Mouse (Mus musculus): ENCODE data around the gene Ddx20.
A peak's percentile ranks its signal among the peaks of the same experiment; 100 is the strongest.
"Not testable (repeated sequence)": the region's sequence is repeated elsewhere in the genome, so short reads cannot be mapped to it uniquely, and the experiment has no call there.

The Ddx20 gene

GRCm38 (mm10) chr3:105705061-105705549, 17.7 kb upstream of the Ddx20 start:
- peak; percentile 46 for DNase-seq (ENCODE audit: low spot score)

DNA sequence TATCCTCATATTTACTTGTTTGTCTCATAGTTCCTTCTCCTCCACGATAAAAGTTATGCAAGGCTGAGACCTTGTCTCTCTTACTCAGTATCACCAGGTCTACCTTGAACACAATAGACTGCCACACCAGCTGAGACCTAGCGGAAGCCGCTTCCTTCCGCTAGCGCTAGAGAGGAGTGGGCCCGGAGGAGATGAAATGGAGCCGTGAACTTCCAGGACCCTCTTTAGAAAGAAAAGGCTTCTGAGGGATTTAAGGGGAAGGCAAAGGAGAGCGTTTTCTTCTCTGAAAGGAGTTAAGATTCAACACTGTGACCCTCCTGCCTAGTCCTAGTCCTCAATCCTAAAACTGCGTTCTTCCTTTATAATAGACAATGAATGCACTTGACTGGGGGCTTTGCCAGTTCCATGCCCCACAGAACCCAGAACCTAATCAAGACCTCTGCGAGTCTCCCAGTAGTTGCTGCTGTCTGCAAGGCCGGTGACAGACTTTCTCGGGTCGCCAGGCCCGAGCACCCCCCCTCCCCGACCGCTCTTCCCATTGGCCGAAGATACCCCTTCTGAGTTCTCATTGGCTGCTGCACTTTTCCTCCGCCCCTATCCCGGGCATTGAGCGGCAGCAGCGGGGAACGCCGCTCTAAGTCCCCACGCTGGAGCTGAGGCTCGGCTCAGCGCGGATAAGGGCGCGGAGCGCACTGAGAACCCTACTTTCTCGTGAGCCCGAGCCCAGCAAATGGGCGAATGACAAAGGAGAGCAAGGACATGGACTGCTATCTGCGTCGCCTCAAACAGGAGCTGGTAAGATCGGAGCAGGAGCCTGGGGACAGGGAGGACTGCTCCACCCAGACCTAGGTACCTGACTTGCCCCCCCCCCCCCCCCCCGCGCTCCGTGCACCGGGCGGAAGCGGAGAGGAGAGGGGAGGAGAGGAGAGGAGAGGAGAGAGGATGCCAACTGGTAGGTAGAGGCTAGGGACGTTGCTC, 16.9 kb upstream of the Ddx20 start, which contains the start of gene Inka2:
Inka2 (plus strand) TSS at position 569 of the 978 bp plus-strand sequence.
- peak; percentile 89 for DNase-seq (ENCODE audit: low spot score)

GRCm38 (mm10) chr3:105703571-105703970, 16.2 kb upstream of the Ddx20 start:
- no peak for DNase-seq (ENCODE audit: low spot score)

DNA sequence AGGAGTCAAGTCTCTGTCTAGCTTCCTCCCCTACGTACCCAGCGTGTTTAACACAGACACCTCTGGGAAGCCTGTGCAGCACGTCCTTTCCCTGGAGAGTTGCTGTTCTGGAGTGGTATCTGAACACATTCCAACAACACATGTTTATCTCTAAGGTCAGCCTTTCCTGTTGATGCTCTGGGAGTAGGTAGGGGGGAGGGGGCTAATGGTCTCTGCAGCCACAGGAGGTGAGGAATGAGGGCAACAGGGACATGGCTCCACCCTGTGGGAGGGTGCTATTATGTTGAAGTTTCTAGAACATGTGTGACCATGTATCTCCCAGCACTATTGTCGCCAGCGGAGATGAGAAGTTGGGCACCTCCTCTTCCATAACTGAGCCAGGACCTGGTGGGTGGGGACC, 14.0 kb upstream of the Ddx20 start:
- DNase-seq (ENCODE audit: low spot score): no peak

- not testable (repeated sequence) for DNase-seq (ENCODE audit: low spot score)
Observed at GRCm38 (mm10) chr3:105700786-105701185, 13.4 kb upstream of the Ddx20 start.

- peak; percentile 34 for DNase-seq (ENCODE audit: low spot score)
Observed at GRCm38 (mm10) chr3:105699241-105699933, 12.0 kb upstream of the Ddx20 start.

- DNase-seq (ENCODE audit: low spot score): no peak
Observed at GRCm38 (mm10) chr3:105698311-105698710, 10.9 kb upstream of the Ddx20 start.

DNA sequence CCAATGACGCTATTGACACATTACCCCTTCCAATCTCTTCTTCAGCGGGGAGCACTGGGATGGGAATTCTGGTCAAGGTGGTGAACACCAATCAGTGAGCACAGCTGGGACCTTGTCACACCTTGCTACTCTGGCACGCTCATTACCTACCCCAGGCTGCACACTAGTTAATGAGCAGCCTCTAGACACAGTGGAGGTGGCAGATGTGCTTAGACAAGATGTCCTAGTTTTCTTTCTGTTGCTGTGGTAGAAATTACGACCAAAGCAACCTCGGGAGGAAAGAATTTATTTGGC, 9.7 kb upstream of the Ddx20 start:
- DNase-seq (ENCODE audit: low spot score): no peak

DNA sequence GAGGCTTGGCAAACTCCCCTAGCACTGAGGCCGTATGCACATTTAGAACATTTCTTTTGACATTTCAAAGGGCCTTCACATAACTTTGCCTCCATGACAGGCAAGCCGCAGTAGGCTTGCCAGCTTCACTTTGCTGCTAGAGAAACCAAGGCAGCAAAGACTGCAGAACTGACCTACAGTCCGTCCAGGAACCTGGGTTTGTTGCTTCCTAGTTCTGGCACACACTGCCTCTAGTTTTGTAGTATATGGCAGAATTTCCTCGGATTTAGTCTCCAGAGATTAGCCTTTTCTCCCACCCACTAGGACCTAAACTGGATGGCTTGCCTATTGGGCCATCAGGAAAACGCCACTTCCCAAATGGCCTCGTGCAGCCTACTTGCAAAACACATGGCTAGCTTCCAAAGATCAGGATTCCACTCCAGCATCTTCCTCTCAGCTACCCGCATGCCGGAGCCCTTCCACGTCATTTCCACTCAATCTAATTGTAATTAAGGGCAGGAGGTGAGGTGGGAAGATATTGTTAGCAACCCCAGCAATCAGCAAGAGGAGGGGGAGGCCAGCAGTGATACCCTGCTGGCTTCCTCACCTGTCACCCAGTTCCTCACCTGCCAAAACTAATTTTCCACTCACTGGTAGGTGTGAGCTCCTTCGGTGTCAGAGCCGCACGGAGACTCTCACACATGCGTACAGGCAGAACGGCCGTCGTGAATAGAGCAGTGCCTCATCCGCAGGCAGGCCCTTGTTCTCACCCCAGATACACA, 9.2 kb upstream of the Ddx20 start:
- no peak for DNase-seq (ENCODE audit: low spot score)

- DNase-seq (ENCODE audit: low spot score): peak; percentile 71
Observed at GRCm38 (mm10) chr3:105695476-105696386, 8.4 kb upstream of the Ddx20 start.

GRCm38 (mm10) chr3:105693327-105694080, 6.1 kb upstream of the Ddx20 start:
- no peak for DNase-seq (ENCODE audit: low spot score)

DNA sequence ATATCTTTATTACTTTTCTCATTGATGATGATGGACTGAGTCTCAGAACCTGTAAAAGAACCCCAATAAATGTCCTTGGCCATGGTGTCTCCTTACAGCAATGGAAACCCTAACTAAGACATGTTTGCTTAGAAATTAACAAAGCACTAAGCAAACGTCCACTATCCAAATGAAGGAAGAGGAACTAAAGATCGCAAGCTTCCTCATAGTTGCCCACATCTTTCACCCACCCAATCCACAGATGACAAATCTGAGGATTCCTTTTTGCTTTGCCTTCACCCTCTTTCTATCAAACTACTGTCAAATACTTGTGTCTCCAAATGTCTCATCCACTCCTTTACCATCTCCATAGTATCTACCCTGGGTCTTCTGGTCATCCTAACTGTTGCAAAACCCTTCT, 1.2 kb upstream of the Ddx20 start:
- DNase-seq (ENCODE audit: low spot score): no peak

DNA sequence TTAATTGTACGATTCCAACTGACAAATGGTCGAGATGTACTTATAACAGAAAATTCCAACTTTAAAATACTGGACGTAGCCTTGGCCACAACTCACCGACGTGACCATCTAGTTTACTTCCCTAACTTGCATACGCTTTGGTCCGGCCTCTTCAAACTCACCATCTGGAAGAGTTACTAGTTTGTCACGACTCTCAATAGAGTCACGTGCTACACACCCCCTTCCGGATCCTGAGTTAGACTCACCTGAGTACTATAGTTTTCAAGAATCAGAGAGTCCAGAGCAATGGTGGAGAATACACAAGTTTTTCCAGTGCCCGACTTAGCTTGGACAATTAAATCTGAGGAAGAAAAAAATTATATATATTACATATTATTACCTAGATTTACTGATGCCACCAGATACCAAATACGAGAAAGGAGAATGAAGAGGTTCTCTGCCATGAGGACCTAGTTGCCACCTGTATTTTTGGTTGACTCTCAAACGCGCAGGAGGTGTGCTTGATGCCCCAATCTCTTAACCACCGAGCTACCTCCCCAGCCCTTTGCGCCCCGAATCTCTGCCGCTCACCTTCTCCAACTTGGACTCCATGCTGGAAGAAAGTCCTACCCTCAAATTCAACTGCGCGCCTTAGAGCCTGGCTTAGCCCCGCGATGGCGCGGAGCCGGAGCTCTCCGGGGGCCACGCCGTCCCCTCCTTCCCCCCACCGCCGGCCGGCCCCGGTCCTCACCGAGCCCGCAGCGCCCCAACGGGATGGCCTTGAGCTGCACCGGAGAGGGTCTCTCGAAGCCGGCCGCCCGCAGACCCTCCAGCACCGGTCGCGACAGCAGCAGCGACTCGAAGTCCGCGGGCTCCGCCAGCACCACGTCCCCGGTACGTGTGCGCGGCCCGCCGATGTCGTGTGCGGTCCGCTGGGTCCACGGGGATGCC, 715 bp downstream of the Ddx20 start:
- DNase-seq (ENCODE audit: low spot score): no peak

- no peak for DNase-seq (ENCODE audit: low spot score)
Observed at GRCm38 (mm10) chr3:105680346-105680745, 7.0 kb downstream of the Ddx20 start.

DNA sequence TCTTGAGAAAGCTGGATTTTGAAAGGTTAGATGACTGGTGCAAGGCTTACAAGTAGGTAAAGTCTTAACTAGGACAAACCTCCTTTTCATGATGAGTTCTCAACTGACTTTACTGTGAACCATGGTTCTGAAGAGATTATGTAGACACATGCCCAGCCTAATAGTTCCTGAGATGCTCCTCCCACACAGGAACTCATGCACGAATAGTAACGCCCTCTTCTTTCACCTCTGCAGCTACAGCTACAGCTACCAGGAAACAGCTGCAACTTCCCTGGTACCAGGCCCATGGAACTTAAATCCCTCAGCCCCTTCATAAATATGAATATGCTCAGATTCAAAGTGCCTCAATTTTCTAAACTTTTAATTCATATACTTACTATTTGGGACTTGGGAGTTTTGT, 11.4 kb downstream of the Ddx20 start:
- DNase-seq (ENCODE audit: low spot score): no peak

- DNase-seq (ENCODE audit: low spot score): peak; percentile 90
Observed at GRCm38 (mm10) chr3:105674595-105675218, 12.7 kb downstream of the Ddx20 start.

- DNase-seq (ENCODE audit: low spot score): no peak
Observed at GRCm38 (mm10) chr3:105670801-105671200, 16.6 kb downstream of the Ddx20 start.

GRCm38 (mm10) chr3:105669776-105670175, 17.6 kb downstream of the Ddx20 start:
- no peak for DNase-seq (ENCODE audit: low spot score)

DNA sequence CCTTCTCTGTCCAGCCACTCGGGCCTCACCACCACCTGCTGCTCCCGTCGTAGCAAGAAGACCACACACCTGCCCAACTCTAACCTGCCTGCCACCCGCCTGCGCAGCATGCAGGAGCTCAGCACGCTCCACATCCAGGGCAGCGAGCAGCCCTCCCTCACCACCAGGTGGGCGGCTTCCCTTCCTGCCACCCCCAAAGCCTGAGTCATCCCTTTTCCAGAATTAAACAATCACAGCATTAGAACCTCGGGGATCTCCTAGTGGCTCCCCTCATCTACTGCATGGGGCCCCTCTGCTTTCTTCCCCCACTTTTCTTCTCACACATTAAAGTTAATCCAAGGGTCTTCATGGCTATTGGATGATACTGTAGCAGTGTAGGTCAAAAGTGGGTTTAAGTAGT, 19.2 kb downstream of the Ddx20 start:
- no peak for DNase-seq (ENCODE audit: low spot score)
